Mouse (Mus musculus) spleen, adult 2 months (tissue): ENCODE data around the gene Pdxp. TPM values are rescaled to one million over a fixed set of nuclear protein-coding genes. Genes with fewer than 3 reads are reported as not detected.

Source experiments
- DNase-seq, 2 experiments: peaks; one replicate each; pipeline versions ENCODE4 v3.0.0 to v3.0.0-alpha.2; 2012 to 2021; ENCODE audit warnings: low spot score in 2 of 2, low read depth in 1 of 2
- H3K27ac ChIP-seq: fragments of 200-500 bp; 2 replicates; pipeline ENCODE4 v1.5.1; 2012; ENCODE audit warnings: low read length, inconsistent platforms; ENCODE audit not compliant: insufficient read depth
- H3K27me3 ChIP-seq: fragments of 200-500 bp; 2 replicates; pipeline ENCODE4 v1.6.1; 2012; ENCODE audit warnings: mild to moderate bottlenecking, moderate library complexity, low read length, inconsistent platforms; ENCODE audit not compliant: control insufficient read depth, insufficient read depth
- H3K36me3 ChIP-seq: fragments of 200-500 bp; 2 replicates; pipeline ENCODE4 v1.6.1; 2012; ENCODE audit warnings: mild to moderate bottlenecking, low read length, inconsistent platforms; ENCODE audit not compliant: control insufficient read depth, insufficient read depth
- H3K4me1 ChIP-seq: fragments of 200-500 bp; 2 replicates; pipeline ENCODE4 v1.6.1; 2011; ENCODE audit warnings: inconsistent platforms; ENCODE audit not compliant: control insufficient read depth, insufficient read depth, insufficient read length
- H3K4me3 ChIP-seq: fragments of 200-500 bp; 2 replicates; pipeline ENCODE4 v1.5.1; 2011; ENCODE audit warnings: mild to moderate bottlenecking, inconsistent platforms; ENCODE audit not compliant: insufficient read depth, insufficient read length; ENCODE audit errors: extremely low read depth
- CTCF ChIP-seq: fragments of 200-500 bp; IDR thresholded peaks from 2 replicates; pipeline ENCODE4 v1.5.1; 2011; ENCODE audit warnings: mild to moderate bottlenecking, inconsistent platforms; ENCODE audit not compliant: insufficient read depth, insufficient read length, insufficient replicate concordance; ENCODE audit errors: extremely low read depth
- POLR2A ChIP-seq: fragments of 200-500 bp; IDR thresholded peaks from 2 replicates; pipeline ENCODE4 v1.6.1; 2011; ENCODE audit warnings: low read depth, low read length, inconsistent platforms
- WGBS: fragments of 180-500 bp; shearing (Covaris S2); methylation state at CpG from one replicate; pipeline ENCODE4 v1.1.7; 2018; 5-methylcytosine and 5-hydroxymethylcytosine counted together
- polyA plus RNA-seq: library from polyadenylated mRNA; depleted of rRNA; stranded (reverse); fragments of >200 nt; gene quantifications from 2 replicates; pipeline ENCODE4 v1.2.3, GENCODE M21; 2012; rRNA removed

Pdxp gene
- polyA plus RNA-seq = 13.1 and 23.5 TPM in 2 replicates

- WGBS = under 1% methylated on average over 51 of the region's 51 CpGs
- peaks cover 12% of the 10 kb centered on the region for H3K36me3 ChIP-seq
- peaks cover 6% of the 10 kb centered on the region for H3K4me1 ChIP-seq
- peak within 1 kb of the TSS; percentile 50 for H3K27ac ChIP-seq
- TF ChIP-seq POLR2A (peak; percentile 41), CTCF (no peak)
- no peaks in the 10 kb centered on the region for H3K27me3 ChIP-seq
- peak within 1 kb of the TSS; percentile 63 for H3K4me3 ChIP-seq
- peak; percentile 95 to 96 for DNase-seq
Measured at GRCm38 (mm10) chr15:78913632-78914090, at the start of gene Pdxp. Pdxp (plus strand) TSS chr15:78913919.

GRCm38 (mm10) chr15:78868398-78868797, 45.3 kb upstream of the Pdxp start:
- H3K27ac ChIP-seq = no peak overlapping the region

GRCm38 (mm10) chr15:78868826-78869233, 44.9 kb upstream of the Pdxp start:
- no peak for TF ChIP-seq POLR2A
- no peak for TF ChIP-seq CTCF
- Histone ChIP-seq H3K36me3 (no peaks in the 10 kb centered on the region), H3K4me1 (no peaks in the 10 kb centered on the region), H3K27me3 (no peaks in the 10 kb centered on the region), H3K4me3 (no peak overlapping the region), H3K27ac (no peak overlapping the region)
- no peak for DNase-seq
- WGBS = 89% methylated on average over 7 of the region's 7 CpGs

More at GRCm38 (mm10) chr15:78868398-78868797, 45.3 kb upstream of the Pdxp start:
- no peaks in the 10 kb centered on the region for H3K27me3 ChIP-seq
- no peak overlapping the region for H3K4me3 ChIP-seq
- DNase-seq = no peak
- WGBS = 87% methylated on average over 9 of the region's 9 CpGs
- no peaks in the 10 kb centered on the region for H3K4me1 ChIP-seq
- TF ChIP-seq CTCF (no peak), POLR2A (no peak)
- H3K36me3 ChIP-seq = no peaks in the 10 kb centered on the region

GRCm38 (mm10) chr15:78869775-78870174, 43.9 kb upstream of the Pdxp start:
- no peak overlapping the region for H3K27ac ChIP-seq
- no peaks in the 10 kb centered on the region for H3K36me3 ChIP-seq
- no peak overlapping the region for H3K4me3 ChIP-seq
- H3K27me3 ChIP-seq = no peaks in the 10 kb centered on the region
- no peaks in the 10 kb centered on the region for H3K4me1 ChIP-seq
- TF ChIP-seq CTCF = peak; percentile 36; the same call in 1 of the 2 replicates
- TF ChIP-seq POLR2A = no peak
- WGBS = 12% methylated on average over 6 of the region's 6 CpGs
- DNase-seq = peak; percentile 36 to 41

GRCm38 (mm10) chr15:78872021-78872608, 41.6 kb upstream of the Pdxp start:
- Histone ChIP-seq H3K36me3 (no peaks in the 10 kb centered on the region), H3K27me3 (no peaks in the 10 kb centered on the region), H3K27ac (no peak overlapping the region), H3K4me1 (no peaks in the 10 kb centered on the region), H3K4me3 (no peak overlapping the region)
- DNase-seq = no peak
- WGBS = 56% methylated on average over 5 of the region's 5 CpGs
- TF ChIP-seq POLR2A = no peak
- TF ChIP-seq CTCF = no peak

GRCm38 (mm10) chr15:78873803-78874435, 39.8 kb upstream of the Pdxp start:
- 79% methylated on average over 13 of the region's 13 CpGs for WGBS
- no peaks in the 10 kb centered on the region for H3K27me3 ChIP-seq
- TF ChIP-seq CTCF = no peak
- TF ChIP-seq POLR2A = no peak
- no peak overlapping the region for H3K4me3 ChIP-seq
- no peak overlapping the region for H3K27ac ChIP-seq
- H3K36me3 ChIP-seq = no peaks in the 10 kb centered on the region
- H3K4me1 ChIP-seq = peaks cover 6% of the 10 kb centered on the region; the same call in 1 of the 2 replicates
- DNase-seq = no peak

GRCm38 (mm10) chr15:78874989-78875388, 38.7 kb upstream of the Pdxp start:
- Histone ChIP-seq H3K36me3 (no peaks in the 10 kb centered on the region), H3K27ac (no peak overlapping the region), H3K27me3 (no peaks in the 10 kb centered on the region), H3K4me3 (no peak overlapping the region), H3K4me1 (peaks cover 12% of the 10 kb centered on the region; the same call in 1 of the 2 replicates)
- no peak for DNase-seq
- no peak for TF ChIP-seq CTCF
- no peak for TF ChIP-seq POLR2A
- WGBS = 91% methylated on average over 8 of the region's 8 CpGs
